Mouse (Mus musculus) testis, postnatal 10 days (tissue): ENCODE results near the gene Col9a1.

ENCODE experiments used
- DNase-seq: peaks from one replicate; pipeline ENCODE4 v3.0.0; 2021; ENCODE audit warnings: low spot score

Col9a1 gene

DNA sequence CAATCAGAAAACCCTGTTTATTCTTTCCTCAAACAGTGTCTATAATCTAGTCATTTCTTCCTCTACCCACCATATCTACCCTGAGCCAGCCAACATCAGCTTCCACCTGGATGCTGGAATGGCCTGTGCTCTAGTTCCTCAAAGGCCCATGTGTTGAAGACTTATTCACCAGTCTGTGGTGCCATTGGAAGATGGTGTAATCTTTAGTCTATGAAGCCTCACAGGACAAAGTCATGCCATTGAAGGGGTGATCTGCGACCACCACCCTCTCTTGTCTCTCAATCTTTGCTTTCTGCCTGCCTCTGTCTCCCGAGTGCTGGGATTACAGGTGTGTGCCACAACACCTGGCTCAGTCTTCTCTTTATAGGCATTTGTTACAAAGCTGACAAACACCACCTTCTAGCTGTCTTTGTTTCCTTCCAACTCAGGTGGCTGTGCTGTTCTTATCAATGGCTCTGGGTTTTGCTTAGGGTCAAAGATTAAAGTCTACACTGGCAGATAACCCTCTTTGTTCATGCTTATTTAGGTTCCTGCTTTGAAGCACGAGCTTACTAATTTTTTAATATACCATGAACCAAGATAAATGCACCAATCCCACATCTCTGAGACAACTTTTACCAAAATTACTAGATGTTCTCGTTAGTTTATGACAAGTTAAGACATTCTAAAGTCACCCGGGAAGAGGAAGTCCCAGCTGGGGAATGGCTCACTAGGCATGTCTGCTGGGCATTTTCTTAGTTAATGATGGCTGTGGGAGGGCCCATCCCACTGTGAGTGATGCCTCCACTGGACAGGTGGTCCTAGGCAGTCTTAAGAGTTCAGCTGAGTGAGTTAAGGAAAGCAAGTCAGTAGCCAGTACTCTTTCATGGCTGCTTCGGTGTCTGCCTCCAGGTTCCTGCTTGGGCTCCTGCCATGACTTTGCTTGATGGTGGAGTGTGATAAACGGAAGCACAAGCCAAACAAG lies 117.9 kb downstream of the Col9a1 start:
- DNase-seq, result no peak

DNA sequence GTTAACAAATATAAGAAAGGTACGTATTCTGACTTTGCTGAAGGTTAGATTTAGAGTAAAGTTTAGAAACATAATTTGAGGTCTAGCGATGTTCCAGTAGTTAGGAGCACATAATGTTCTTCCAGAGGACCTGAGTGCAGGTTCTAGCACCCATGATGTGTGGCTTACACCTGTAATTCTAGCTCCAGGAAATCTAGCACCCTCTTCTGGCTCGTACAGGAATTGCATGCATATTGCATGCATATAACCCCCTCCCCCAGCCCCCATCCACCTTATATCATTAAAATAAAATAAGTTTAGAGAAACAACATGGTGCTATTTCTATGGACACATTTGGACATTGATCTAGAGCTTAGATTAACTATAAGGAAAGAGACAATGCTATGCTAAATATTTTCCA lies 123.3 kb downstream of the Col9a1 start:
- DNase-seq, result no peak
